Mouse (Mus musculus): ENCODE measurements at regions not wholly inside any gene's neighbourhood (a gene's known extent, or its start where the extent isn't known, plus 50 kb on each side); places are given as distances from the start of the nearest gene placed in this dataset.

DNA sequence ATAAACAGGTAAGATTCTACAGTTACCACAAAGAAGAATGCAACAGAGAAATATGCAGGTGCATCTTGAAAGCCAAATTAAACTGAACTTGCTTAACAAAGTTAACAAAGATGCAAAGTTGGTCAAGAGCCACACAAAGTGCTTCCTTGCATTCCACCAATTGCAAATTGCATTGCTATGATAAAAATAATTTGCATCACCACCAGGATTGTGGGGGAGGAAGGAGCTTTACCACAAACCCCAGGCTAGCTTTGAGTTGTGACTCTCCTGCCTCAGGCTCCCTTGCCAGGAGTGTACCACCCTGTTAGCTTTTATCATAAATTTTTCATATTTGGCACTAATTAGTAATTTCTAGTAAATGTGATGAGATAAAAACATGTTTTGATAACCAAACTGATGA is 55.4 kb upstream of the Arhgap11a start:
- Histone ChIP-seq H3K27me3 (replicated peaks) (no peaks in the 10 kb centered on the region), H3K4me1 (replicated peaks) (no peaks in the 10 kb centered on the region), H3K27ac (no peak overlapping the region), H3K36me3 (no peaks in the 10 kb centered on the region), H3K4me2 (replicated peaks) (no peak overlapping the region), H3K9me3 (no peaks in the 10 kb centered on the region), H3K9ac (no peak overlapping the region), H3K4me3 (replicated peaks) (no peak overlapping the region)
- no peak for ATAC-seq

DNA sequence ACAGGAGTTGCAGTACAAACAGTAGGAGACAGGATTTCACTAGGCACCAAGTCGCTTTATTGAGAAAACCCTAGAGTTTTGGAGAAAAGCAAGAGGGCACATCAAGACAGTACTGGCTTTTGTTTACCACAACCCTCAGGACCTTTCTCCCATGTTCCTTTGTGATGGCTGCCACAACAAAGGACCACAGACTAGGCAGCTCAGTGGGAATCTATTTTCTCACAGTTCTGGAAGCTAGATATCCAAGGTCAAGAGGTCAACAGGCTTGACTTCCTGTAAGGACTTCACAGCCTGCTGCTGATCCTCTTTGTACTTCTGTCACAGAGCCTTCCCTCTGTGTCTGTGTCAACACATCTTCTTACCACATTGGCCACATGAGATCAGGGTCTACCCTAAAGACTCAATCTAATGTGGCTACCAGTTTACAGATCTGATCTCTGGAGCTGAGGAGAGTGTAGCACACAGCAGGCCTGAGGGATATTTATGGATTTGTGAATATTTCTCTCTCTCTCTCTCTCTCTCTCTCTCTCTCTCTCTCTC is 54.6 kb upstream of the Arhgap11a start:
- H3K36me3 ChIP-seq, result no peaks in the 10 kb centered on the region

DNA sequence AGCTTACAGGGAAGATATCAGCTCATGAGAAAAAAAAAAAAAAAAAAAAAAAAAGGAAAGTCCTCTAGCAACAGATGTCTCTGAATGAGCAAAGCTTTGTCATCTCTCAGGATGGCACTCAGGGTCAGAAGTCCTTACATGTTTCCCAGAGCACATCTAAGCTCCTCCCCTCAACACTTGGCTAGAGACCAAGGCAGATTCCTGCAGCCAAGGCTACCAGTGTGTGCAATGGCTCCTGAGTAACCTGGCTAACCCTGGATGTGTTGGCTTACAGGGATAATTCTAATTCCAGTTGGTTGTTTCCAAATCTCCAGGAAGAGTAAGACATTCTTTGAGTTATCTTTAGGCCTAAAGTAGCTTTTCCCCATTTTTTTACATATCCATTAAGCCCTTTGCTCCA is 53.9 kb upstream of the Arhgap11a start:
- Histone ChIP-seq H3K9ac (no peak overlapping the region), H3K4me3 (replicated peaks) (no peak overlapping the region), H3K4me1 (replicated peaks) (no peaks in the 10 kb centered on the region), H3K27me3 (replicated peaks) (no peaks in the 10 kb centered on the region), H3K4me2 (replicated peaks) (no peak overlapping the region), H3K36me3 (no peaks in the 10 kb centered on the region), H3K27ac (no peak overlapping the region), H3K9me3 (no peaks in the 10 kb centered on the region)
- ATAC-seq, result no peak

More for the DNA sequence above, 54.6 kb upstream of the Arhgap11a start:
- H3K9me3 ChIP-seq, result no peaks in the 10 kb centered on the region
- H3K4me2 ChIP-seq (replicated peaks), result no peak overlapping the region
- ATAC-seq, result no peak
- no peak overlapping the region for H3K4me3 ChIP-seq (replicated peaks)
- H3K27me3 ChIP-seq (replicated peaks), result no peaks in the 10 kb centered on the region
- 66% methylated on average over 1 of the region's 1 CpGs for WGBS
- H3K9ac ChIP-seq, result no peak overlapping the region
- no peak overlapping the region for H3K27ac ChIP-seq
- H3K4me1 ChIP-seq (replicated peaks), result no peaks in the 10 kb centered on the region

DNA sequence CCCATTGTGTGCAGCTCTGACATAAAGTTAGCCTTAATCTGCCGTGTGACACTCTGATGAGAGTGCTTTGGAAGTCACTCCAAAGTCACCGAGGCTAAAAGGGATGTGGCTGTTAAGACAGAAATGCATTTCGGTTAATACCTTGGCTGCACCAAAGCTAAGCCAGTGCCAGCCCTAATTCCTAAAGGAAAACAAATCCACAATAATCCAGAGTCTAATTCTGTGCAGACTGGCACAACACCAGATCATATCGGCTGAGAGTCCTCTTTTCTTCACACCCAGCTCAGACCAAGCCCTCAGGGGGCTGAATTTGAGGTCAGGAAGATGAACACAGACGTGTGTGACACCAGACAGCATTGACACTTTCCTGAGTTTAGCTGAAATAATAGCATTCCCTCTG is 52.0 kb upstream of the Arhgap11a start:
- Histone ChIP-seq H3K9ac (no peak overlapping the region), H3K36me3 (no peaks in the 10 kb centered on the region)
- 61% methylated on average over 5 of the region's 5 CpGs for WGBS

DNA sequence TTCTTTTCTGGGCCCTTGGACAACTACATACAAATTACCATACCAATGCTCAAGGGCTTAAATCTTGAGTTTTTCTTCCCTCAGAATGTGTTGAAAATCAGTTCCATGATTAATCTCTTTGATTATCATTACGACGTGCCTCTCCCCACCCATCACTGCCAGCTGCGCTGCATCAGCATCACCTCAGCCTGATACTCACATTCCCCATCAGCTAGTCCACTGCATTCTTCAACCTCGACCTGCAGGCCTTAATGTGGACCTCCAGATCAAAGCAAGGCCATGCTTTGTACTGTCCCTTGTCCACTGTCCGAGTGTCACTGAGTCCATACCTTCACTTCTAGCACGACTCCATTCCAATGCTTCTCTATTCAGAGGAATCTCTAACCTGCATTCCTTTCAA is 50.3 kb upstream of the Arhgap11a start:
- no peak overlapping the region for H3K4me3 ChIP-seq (replicated peaks)
- WGBS, result 69% methylated on average over 6 of the region's 6 CpGs
- no peaks in the 10 kb centered on the region for H3K27me3 ChIP-seq (replicated peaks)
- H3K4me1 ChIP-seq (replicated peaks), result no peaks in the 10 kb centered on the region
- H3K9ac ChIP-seq, result no peak overlapping the region
- no peak overlapping the region for H3K27ac ChIP-seq
- H3K4me2 ChIP-seq (replicated peaks), result no peak overlapping the region
- H3K9me3 ChIP-seq, result no peaks in the 10 kb centered on the region
- no peaks in the 10 kb centered on the region for H3K36me3 ChIP-seq
- ATAC-seq, result no peak

More for the DNA sequence above, 52.0 kb upstream of the Arhgap11a start:
- Histone ChIP-seq H3K4me3 (replicated peaks) (no peak overlapping the region), H3K9me3 (no peaks in the 10 kb centered on the region), H3K27ac (no peak overlapping the region), H3K4me2 (replicated peaks) (no peak overlapping the region), H3K4me1 (replicated peaks) (no peaks in the 10 kb centered on the region), H3K27me3 (replicated peaks) (no peaks in the 10 kb centered on the region)
- no peak for ATAC-seq
